Mouse (Mus musculus): ENCODE data around the gene Dph2. TPM values are rescaled to one million over a fixed set of nuclear protein-coding genes. Genes with fewer than 3 reads are reported as not detected.

Gene Dph2
- 1.7 and 1.9 TPM in 2 replicates for total RNA-seq (2014; rRNA removed)
- 6.9 and 10.2 TPM in 2 replicates for polyA plus RNA-seq (2012; rRNA removed)

- under 1% methylated on average over 21 of the region's 21 CpGs for WGBS
- DNase-seq (ENCODE audit: extremely low read depth, low read depth, low spot score), result peak; percentile 96
- H3K4me3 ChIP-seq (ENCODE audit: insufficient read depth, low read depth, low read length), result peak within 1 kb of the TSS; percentile 85
- TF ChIP-seq CTCF (IDR thresholded peaks at IDR 0.05; ENCODE audit: low read depth, low read length), result no peak
- no peak for TF ChIP-seq POLR2A (IDR thresholded peaks at IDR 0.05; ENCODE audit: extremely low read depth, insufficient read depth, low read length)
- H3K27ac ChIP-seq (replicated peaks; ENCODE audit: insufficient read depth, low read depth, low read length), result no peak within 1 kb of the TSS
- H3K4me1 ChIP-seq (ENCODE audit: control insufficient read depth, insufficient read depth, low read length), result peaks cover 7% of the 10 kb centered on the region; the same call in 1 of the 2 replicates
- peaks cover 4% of the 10 kb centered on the region; the same call in 1 of the 2 replicates for H3K79me2 ChIP-seq (ENCODE audit: control insufficient read depth, insufficient read depth, low read length)
- H3K36me3 ChIP-seq (ENCODE audit: control insufficient read depth, insufficient read depth, low read length), result no peaks in the 10 kb centered on the region
- H3K27me3 ChIP-seq (ENCODE audit: control insufficient read depth, insufficient read depth, low read length), result no peaks in the 10 kb centered on the region
- H3K9ac ChIP-seq (ENCODE audit: low read depth, low read length), result peak within 1 kb of the TSS; percentile 63
Measured at GRCm38 (mm10) chr4:117891738-117892161, at the start of gene Dph2. Dph2 (minus strand) TSS chr4:117892032.

- H3K79me2 ChIP-seq (ENCODE audit: control insufficient read depth, insufficient read depth, low read length), result no peaks in the 10 kb centered on the region
- H3K4me3 ChIP-seq (ENCODE audit: insufficient read depth, low read depth, low read length), result no peak overlapping the region
- H3K27me3 ChIP-seq (ENCODE audit: control insufficient read depth, insufficient read depth, low read length), result no peaks in the 10 kb centered on the region
- peak overlapping the region; percentile 17; the same call in 1 of the 2 replicates for H3K9ac ChIP-seq (ENCODE audit: low read depth, low read length)
- peak; percentile 84 for DNase-seq (ENCODE audit: extremely low read depth, low read depth, low spot score)
- 82% methylated on average over 5 of the region's 5 CpGs for WGBS
- H3K4me1 ChIP-seq (ENCODE audit: control insufficient read depth, insufficient read depth, low read length), result peaks cover 9% of the 10 kb centered on the region
- peak overlapping the region; percentile 76 for H3K27ac ChIP-seq (replicated peaks; ENCODE audit: insufficient read depth, low read depth, low read length)
- peaks cover 13% of the 10 kb centered on the region for H3K36me3 ChIP-seq (ENCODE audit: control insufficient read depth, insufficient read depth, low read length)
- TF ChIP-seq POLR2A (IDR thresholded peaks at IDR 0.05; ENCODE audit: extremely low read depth, insufficient read depth, low read length) (no peak), CTCF (IDR thresholded peaks at IDR 0.05; ENCODE audit: low read depth, low read length) (peak; percentile 35; the same call in 1 of the 2 replicates)
Measured at GRCm38 (mm10) chr4:117936964-117937363, 45.1 kb upstream of the Dph2 start.

GRCm38 (mm10) chr4:117934081-117934480 lies 42.2 kb upstream of the Dph2 start:
- WGBS, result 91% methylated on average over 4 of the region's 4 CpGs
- TF ChIP-seq CTCF (IDR thresholded peaks at IDR 0.05; ENCODE audit: low read depth, low read length) (no peak), POLR2A (IDR thresholded peaks at IDR 0.05; ENCODE audit: extremely low read depth, insufficient read depth, low read length) (no peak)

GRCm38 (mm10) chr4:117933248-117933647 lies 41.4 kb upstream of the Dph2 start:
- peaks cover 15% of the 10 kb centered on the region for H3K4me1 ChIP-seq (ENCODE audit: control insufficient read depth, insufficient read depth, low read length)
- no peak overlapping the region for H3K9ac ChIP-seq (ENCODE audit: low read depth, low read length)
- peaks cover 6% of the 10 kb centered on the region for H3K36me3 ChIP-seq (ENCODE audit: control insufficient read depth, insufficient read depth, low read length)
- 92% methylated on average over 5 of the region's 5 CpGs for WGBS
- TF ChIP-seq CTCF (IDR thresholded peaks at IDR 0.05; ENCODE audit: low read depth, low read length) (no peak), POLR2A (IDR thresholded peaks at IDR 0.05; ENCODE audit: extremely low read depth, insufficient read depth, low read length) (no peak)
- H3K27ac ChIP-seq (replicated peaks; ENCODE audit: insufficient read depth, low read depth, low read length), result no peak overlapping the region
- no peaks in the 10 kb centered on the region for H3K79me2 ChIP-seq (ENCODE audit: control insufficient read depth, insufficient read depth, low read length)
- H3K27me3 ChIP-seq (ENCODE audit: control insufficient read depth, insufficient read depth, low read length), result no peaks in the 10 kb centered on the region
- no peak overlapping the region for H3K4me3 ChIP-seq (ENCODE audit: insufficient read depth, low read depth, low read length)
- DNase-seq (ENCODE audit: extremely low read depth, low read depth, low spot score), result no peak

More at GRCm38 (mm10) chr4:117934081-117934480, 42.2 kb upstream of the Dph2 start:
- DNase-seq (ENCODE audit: extremely low read depth, low read depth, low spot score), result no peak
- Histone ChIP-seq H3K9ac (ENCODE audit: low read depth, low read length) (no peak overlapping the region), H3K27ac (replicated peaks; ENCODE audit: insufficient read depth, low read depth, low read length) (no peak overlapping the region), H3K36me3 (ENCODE audit: control insufficient read depth, insufficient read depth, low read length) (peaks cover 6% of the 10 kb centered on the region), H3K79me2 (ENCODE audit: control insufficient read depth, insufficient read depth, low read length) (no peaks in the 10 kb centered on the region), H3K4me1 (ENCODE audit: control insufficient read depth, insufficient read depth, low read length) (peaks cover 12% of the 10 kb centered on the region), H3K27me3 (ENCODE audit: control insufficient read depth, insufficient read depth, low read length) (no peaks in the 10 kb centered on the region), H3K4me3 (ENCODE audit: insufficient read depth, low read depth, low read length) (no peak overlapping the region)

GRCm38 (mm10) chr4:117929391-117929881 lies 37.6 kb upstream of the Dph2 start, which contains the start of gene Artn:
Artn (minus strand) TSS chr4:117929763.
- no peaks in the 10 kb centered on the region for H3K79me2 ChIP-seq (ENCODE audit: control insufficient read depth, insufficient read depth, low read length)
- WGBS, result 3% methylated on average over 31 of the region's 33 CpGs
- DNase-seq (ENCODE audit: extremely low read depth, low read depth, low spot score), result no peak
- H3K4me1 ChIP-seq (ENCODE audit: control insufficient read depth, insufficient read depth, low read length), result peaks cover 10% of the 10 kb centered on the region
- H3K4me3 ChIP-seq (ENCODE audit: insufficient read depth, low read depth, low read length), result no peak within 1 kb of the TSS; the same call in 1 of the 2 replicates
- H3K27me3 ChIP-seq (ENCODE audit: control insufficient read depth, insufficient read depth, low read length), result peaks cover 13% of the 10 kb centered on the region
- H3K36me3 ChIP-seq (ENCODE audit: control insufficient read depth, insufficient read depth, low read length), result no peaks in the 10 kb centered on the region
- no peak within 1 kb of the TSS for H3K9ac ChIP-seq (ENCODE audit: low read depth, low read length)
- no peak for TF ChIP-seq CTCF (IDR thresholded peaks at IDR 0.05; ENCODE audit: low read depth, low read length)
- TF ChIP-seq POLR2A (IDR thresholded peaks at IDR 0.05; ENCODE audit: extremely low read depth, insufficient read depth, low read length), result no peak
- no peak within 1 kb of the TSS for H3K27ac ChIP-seq (replicated peaks; ENCODE audit: insufficient read depth, low read depth, low read length)

- TF ChIP-seq POLR2A (IDR thresholded peaks at IDR 0.05; ENCODE audit: extremely low read depth, insufficient read depth, low read length), result no peak
- TF ChIP-seq CTCF (IDR thresholded peaks at IDR 0.05; ENCODE audit: low read depth, low read length), result peak; percentile 74
- H3K9ac ChIP-seq (ENCODE audit: low read depth, low read length), result no peak overlapping the region
Measured at GRCm38 (mm10) chr4:117928699-117929241, 36.9 kb upstream of the Dph2 start.

More at GRCm38 (mm10) chr4:117928699-117929241, 36.9 kb upstream of the Dph2 start:
- no peaks in the 10 kb centered on the region for H3K36me3 ChIP-seq (ENCODE audit: control insufficient read depth, insufficient read depth, low read length)
- peaks cover 10% of the 10 kb centered on the region for H3K4me1 ChIP-seq (ENCODE audit: control insufficient read depth, insufficient read depth, low read length)
- no peaks in the 10 kb centered on the region for H3K79me2 ChIP-seq (ENCODE audit: control insufficient read depth, insufficient read depth, low read length)
- peaks cover 13% of the 10 kb centered on the region for H3K27me3 ChIP-seq (ENCODE audit: control insufficient read depth, insufficient read depth, low read length)
- WGBS, result 3% methylated on average over 13 of the region's 13 CpGs
- no peak for DNase-seq (ENCODE audit: extremely low read depth, low read depth, low spot score)
- no peak overlapping the region for H3K27ac ChIP-seq (replicated peaks; ENCODE audit: insufficient read depth, low read depth, low read length)
- H3K4me3 ChIP-seq (ENCODE audit: insufficient read depth, low read depth, low read length), result no peak overlapping the region; the same call in 1 of the 2 replicates
